Mouse (Mus musculus): ENCODE measurements around the gene Pigw.
"Not testable (repeated sequence)": the region's sequence is repeated elsewhere in the genome, so short reads cannot be mapped to it uniquely, and the experiment has no call there.

Gene Pigw

GRCm38 (mm10) chr11:84879007-84879771, 896 bp downstream of the Pigw start:
- DNase-seq (ENCODE audit: low spot score), result no peak

- DNase-seq (ENCODE audit: low spot score), result not testable (repeated sequence)
Measured at GRCm38 (mm10) chr11:84876020-84876419, 4.1 kb downstream of the Pigw start.

GRCm38 (mm10) chr11:84873042-84873833, 6.8 kb downstream of the Pigw start:
- DNase-seq (ENCODE audit: low spot score), result no peak

GRCm38 (mm10) chr11:84871548-84872069, 8.5 kb downstream of the Pigw start:
- DNase-seq (ENCODE audit: low spot score), result no peak

GRCm38 (mm10) chr11:84871046-84871445, 9.0 kb downstream of the Pigw start:
- peak; percentile 70 for DNase-seq (ENCODE audit: low spot score)

GRCm38 (mm10) chr11:84870337-84871043, 9.6 kb downstream of the Pigw start, which contains the start of gene Ggnbp2:
Gene Ggnbp2 (minus strand): TSS chr11:84870817.
- DNase-seq (ENCODE audit: low spot score), result peak; percentile 87

GRCm38 (mm10) chr11:84869537-84870232, 10.4 kb downstream of the Pigw start:
- peak; percentile 95 for DNase-seq (ENCODE audit: low spot score)

- DNase-seq (ENCODE audit: low spot score), result no peak
Measured at GRCm38 (mm10) chr11:84868786-84869259, 11.3 kb downstream of the Pigw start.

- no peak for DNase-seq (ENCODE audit: low spot score)
Measured at GRCm38 (mm10) chr11:84867586-84867985, 12.5 kb downstream of the Pigw start.

- DNase-seq (ENCODE audit: low spot score), result no peak
Measured at GRCm38 (mm10) chr11:84865268-84865667, 14.8 kb downstream of the Pigw start.

GRCm38 (mm10) chr11:84855285-84855684, 24.8 kb downstream of the Pigw start:
- no peak for DNase-seq (ENCODE audit: low spot score)

GRCm38 (mm10) chr11:84847475-84848090, 32.5 kb downstream of the Pigw start:
- DNase-seq (ENCODE audit: low spot score), result no peak

GRCm38 (mm10) chr11:84846741-84847474, 33.2 kb downstream of the Pigw start:
- DNase-seq (ENCODE audit: low spot score), result no peak

GRCm38 (mm10) chr11:84839330-84839729, 40.8 kb downstream of the Pigw start:
- no peak for DNase-seq (ENCODE audit: low spot score)

GRCm38 (mm10) chr11:84829495-84829894, 50.6 kb downstream of the Pigw start:
- DNase-seq (ENCODE audit: low spot score), result not testable (repeated sequence)

- peak; percentile 91 for DNase-seq (ENCODE audit: low spot score)
Measured at GRCm38 (mm10) chr11:84828516-84829399, 51.3 kb downstream of the Pigw start, which contains the start of gene Dhrs11. Gene Dhrs11 (minus strand): TSS chr11:84828994.

- no peak for DNase-seq (ENCODE audit: low spot score)
Measured at GRCm38 (mm10) chr11:84827901-84828503, 52.1 kb downstream of the Pigw start.

GRCm38 (mm10) chr11:84827492-84827891, 52.6 kb downstream of the Pigw start:
- DNase-seq (ENCODE audit: low spot score), result no peak

All from embryo, embryonic 10 days (tissue).